Mouse (Mus musculus) testis, adult 2 months (tissue): Measurements from ENCODE around the gene Gstp2. TPM values are rescaled to one million over a fixed set of nuclear protein-coding genes. Genes with fewer than 3 reads are reported as not detected.

Source experiments
- H3K27ac ChIP-seq: fragments of 200-500 bp; 2 replicates; pipeline ENCODE4 v1.5.1; 2012; ENCODE audit warnings: low read depth, low read length; ENCODE audit not compliant: control insufficient read depth, insufficient read depth
- H3K27me3 ChIP-seq: fragments of 200-500 bp; 2 replicates; pipeline ENCODE4 v1.6.1; 2012; ENCODE audit warnings: mild to moderate bottlenecking, low read length, moderate library complexity; ENCODE audit not compliant: control insufficient read depth, insufficient read depth
- H3K36me3 ChIP-seq: fragments of 200-500 bp; 2 replicates; pipeline ENCODE4 v1.6.1; 2012; ENCODE audit warnings: mild to moderate bottlenecking, low read length; ENCODE audit not compliant: control insufficient read depth, insufficient read depth
- H3K4me1 ChIP-seq: fragments of 200-500 bp; 2 replicates; pipeline ENCODE4 v1.6.1; 2012; ENCODE audit warnings: low read length; ENCODE audit not compliant: control insufficient read depth, insufficient read depth
- H3K4me3 ChIP-seq: fragments of 200-500 bp; 2 replicates; pipeline ENCODE4 v1.5.1; 2012; ENCODE audit warnings: low read depth, mild to moderate bottlenecking, low read length, moderate library complexity, mixed read lengths; ENCODE audit not compliant: control insufficient read depth
- CTCF ChIP-seq: fragments of 200-500 bp; IDR thresholded peaks from 2 replicates; pipeline ENCODE4 v1.5.1; 2012; ENCODE audit warnings: low read depth, mild to moderate bottlenecking, inconsistent platforms, low read length, moderate library complexity; ENCODE audit not compliant: control insufficient read depth, insufficient read depth, insufficient replicate concordance
- POLR2A ChIP-seq: fragments of 200-500 bp; IDR thresholded peaks from 2 replicates; pipeline ENCODE4 v1.6.1; 2012; ENCODE audit warnings: low read depth, mild to moderate bottlenecking, inconsistent platforms, low read length, moderate library complexity; ENCODE audit not compliant: control insufficient read depth
- polyA plus RNA-seq: library from polyadenylated mRNA; depleted of rRNA; stranded (reverse); fragments of >200 nt; gene quantifications from 2 replicates; pipeline ENCODE4 v1.2.3, GENCODE M21; 2012; rRNA removed

Gene Gstp2
- polyA plus RNA-seq, 1 experiment: 1.5 TPM

DNA sequence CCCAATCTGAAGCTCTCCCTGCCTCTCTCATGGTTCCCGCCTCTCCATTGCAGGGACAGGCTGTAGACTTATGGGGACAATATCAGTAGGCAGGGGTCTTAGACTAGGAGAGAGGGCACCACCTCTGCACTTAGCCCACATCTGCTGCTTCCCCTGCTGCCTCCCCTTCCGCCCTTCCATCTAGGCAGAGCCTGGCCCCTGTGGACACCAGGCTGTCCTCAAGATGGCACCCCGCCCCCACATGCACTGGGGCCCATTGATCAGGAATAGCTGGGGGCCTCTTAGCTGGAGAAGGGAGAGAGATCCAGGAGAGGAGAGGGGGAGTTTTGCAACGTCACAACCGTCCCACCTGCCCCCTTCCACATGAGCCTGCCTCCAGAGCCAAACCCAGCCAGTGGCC is 53.4 kb downstream of the Gstp2 start, which contains the start of gene Tbx10:
Gene Tbx10, plus strand, starts transcription at position 337 of the 400 bp plus-strand sequence.
- no peak within 1 kb of the TSS for H3K4me3 ChIP-seq
- H3K36me3 ChIP-seq: no peaks in the 10 kb centered on the region
- H3K27me3 ChIP-seq: no peaks in the 10 kb centered on the region
- no peaks in the 10 kb centered on the region for H3K4me1 ChIP-seq
- H3K27ac ChIP-seq: no peak within 1 kb of the TSS
- no peak for TF ChIP-seq CTCF
- TF ChIP-seq POLR2A: no peak

DNA sequence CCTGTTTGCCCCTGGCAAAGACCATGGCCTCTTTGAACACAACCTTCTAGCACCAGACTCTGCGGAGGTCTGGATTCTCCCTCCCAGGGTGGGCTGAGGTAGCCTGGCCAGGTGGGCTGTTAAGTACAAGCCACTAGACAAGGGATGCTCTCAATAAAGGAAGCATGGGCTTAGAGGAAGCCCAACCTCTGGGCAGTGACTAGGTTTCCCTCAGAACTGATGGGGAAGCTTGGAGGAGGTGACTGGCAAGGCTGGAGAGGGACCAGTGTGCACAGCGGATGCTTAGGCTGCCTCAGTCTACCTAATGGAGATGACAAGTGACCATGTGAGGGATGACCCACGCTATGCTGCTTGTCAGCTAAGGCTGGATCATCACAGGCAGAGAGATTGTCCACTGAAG is 53.9 kb downstream of the Gstp2 start:
- H3K27ac ChIP-seq: no peak overlapping the region
- H3K4me3 ChIP-seq: no peak overlapping the region
- H3K27me3 ChIP-seq: no peaks in the 10 kb centered on the region
- TF ChIP-seq POLR2A: no peak
- no peaks in the 10 kb centered on the region for H3K36me3 ChIP-seq
- H3K4me1 ChIP-seq: peaks cover 2% of the 10 kb centered on the region; the same call in 1 of the 2 replicates

DNA sequence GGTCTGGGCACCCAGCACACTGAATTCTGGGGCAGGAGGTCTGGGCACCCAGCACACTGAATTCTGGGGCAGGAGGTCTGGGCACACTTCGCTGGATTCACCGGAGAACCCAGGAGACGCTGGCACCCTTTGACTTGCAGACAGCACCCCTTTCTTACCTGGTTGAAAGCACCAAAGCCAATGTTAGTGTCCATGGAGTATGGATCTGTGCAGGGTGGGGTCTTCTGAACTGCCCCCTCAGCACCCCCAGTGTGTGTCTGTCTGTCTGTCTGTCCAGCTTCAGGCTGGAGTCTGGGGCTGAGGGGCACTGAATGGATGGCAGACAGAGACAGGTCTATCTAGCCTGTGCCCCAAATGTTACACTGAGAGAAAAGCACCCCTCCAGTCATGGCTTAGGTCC is 54.3 kb downstream of the Gstp2 start:
- Histone ChIP-seq H3K27me3 (no peaks in the 10 kb centered on the region), H3K4me3 (no peak overlapping the region), H3K27ac (no peak overlapping the region), H3K36me3 (no peaks in the 10 kb centered on the region), H3K4me1 (peaks cover 2% of the 10 kb centered on the region; the same call in 1 of the 2 replicates)
- TF ChIP-seq POLR2A (no peak), CTCF (no peak)

DNA sequence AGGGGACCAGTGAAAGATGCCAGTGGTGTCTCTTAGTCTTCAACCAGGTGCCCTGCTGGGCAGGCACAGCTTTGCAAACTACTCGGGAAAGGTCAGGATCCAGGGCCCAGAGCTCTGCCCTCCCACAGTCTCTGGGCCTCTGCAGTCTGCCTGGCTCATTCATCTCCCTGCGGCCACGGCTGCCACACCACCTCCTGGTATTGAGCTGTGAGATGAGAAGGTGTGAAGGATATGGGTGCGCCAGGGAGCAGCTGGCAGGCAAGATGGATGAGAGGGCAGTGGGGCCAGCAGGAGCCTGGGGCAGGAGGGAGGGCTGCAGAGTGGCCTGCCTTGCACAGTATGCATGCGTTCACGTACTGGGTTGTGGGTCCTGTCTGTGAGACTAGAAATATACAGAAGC is 55.0 kb downstream of the Gstp2 start:
- H3K27ac ChIP-seq: no peak overlapping the region
- no peaks in the 10 kb centered on the region for H3K27me3 ChIP-seq
- no peak for TF ChIP-seq POLR2A
- no peak for TF ChIP-seq CTCF
- H3K4me3 ChIP-seq: no peak overlapping the region
- no peaks in the 10 kb centered on the region for H3K36me3 ChIP-seq
- H3K4me1 ChIP-seq: peaks cover 2% of the 10 kb centered on the region

Other genes with a start within 250 kb of the Gstp2 start
- gene Chka, start 194.2 kb downstream of the Gstp2 start, polyA plus RNA-seq: 85.7 and 90.2 TPM in 2 replicates
- gene Tcirg1, start 138.9 kb downstream of the Gstp2 start, polyA plus RNA-seq: 11.2 and 11.4 TPM in 2 replicates
- 69.9 and 91.3 TPM in 2 replicates for gene Ndufs8, start 133.2 kb downstream of the Gstp2 start, polyA plus RNA-seq
- 48.2 and 52.4 TPM in 2 replicates for gene Aldh3b1, start 116.2 kb downstream of the Gstp2 start, polyA plus RNA-seq
- 6.6 and 8.0 TPM in 2 replicates for gene Unc93b1, start 110.8 kb downstream of the Gstp2 start, polyA plus RNA-seq
- gene Aldh3b3, start 87.4 kb downstream of the Gstp2 start, polyA plus RNA-seq: 2.9 and 3.2 TPM in 2 replicates
- 48.5 and 48.6 TPM in 2 replicates for gene Aldh3b2, start 73.7 kb downstream of the Gstp2 start, polyA plus RNA-seq
- 14.7 and 14.9 TPM in 2 replicates for gene Acy3, start 59.5 kb downstream of the Gstp2 start, polyA plus RNA-seq
- gene Tbx10, start 53.3 kb downstream of the Gstp2 start, polyA plus RNA-seq: 0.41 and 0.56 TPM in 2 replicates
- 0.99 and 2.4 TPM in 2 replicates for gene Nudt8, start 45.4 kb downstream of the Gstp2 start, polyA plus RNA-seq
- 0.48 TPM in 2 replicates for gene Gm49405, start 45.4 kb downstream of the Gstp2 start, polyA plus RNA-seq
- gene Doc2g, start 42.7 kb downstream of the Gstp2 start, polyA plus RNA-seq: 1.3 and 2.0 TPM in 2 replicates
- 145 and 173 TPM in 2 replicates for gene Ndufv1, start 33.2 kb downstream of the Gstp2 start, polyA plus RNA-seq
- gene Gstp1, start 8.0 kb downstream of the Gstp2 start, polyA plus RNA-seq: 88.6 and 94.9 TPM in 2 replicates
- not detected in 2 replicates for gene Gstp3, start 13.5 kb upstream of the Gstp2 start, polyA plus RNA-seq
- not detected in 2 replicates for gene Cabp2, start 35.6 kb upstream of the Gstp2 start, polyA plus RNA-seq
- 31.5 and 31.7 TPM in 2 replicates for gene Cdk2ap2, start 51.2 kb upstream of the Gstp2 start, polyA plus RNA-seq
- gene Pitpnm1, start 54.0 kb upstream of the Gstp2 start, polyA plus RNA-seq: 31.9 and 42.8 TPM in 2 replicates
- 21.0 and 23.5 TPM in 2 replicates for gene Aip, start 79.8 kb upstream of the Gstp2 start, polyA plus RNA-seq
- 0.02 TPM in 1 of 2 replicates, not detected in the other for gene Gpr152, start 93.8 kb upstream of the Gstp2 start, polyA plus RNA-seq
- gene Cabp4, start 98.0 kb upstream of the Gstp2 start, polyA plus RNA-seq: 0.16 and 0.29 TPM in 2 replicates
- gene Coro1b, start 102.6 kb upstream of the Gstp2 start, polyA plus RNA-seq: 87.3 and 97.2 TPM in 2 replicates
- 0.65 and 1.0 TPM in 2 replicates for gene Ptprcap, start 107.6 kb upstream of the Gstp2 start, polyA plus RNA-seq
- gene Rps6kb2, start 117.3 kb upstream of the Gstp2 start, polyA plus RNA-seq: 10.9 and 11.1 TPM in 2 replicates
- gene Carns1, start 129.5 kb upstream of the Gstp2 start, polyA plus RNA-seq: 2.5 and 2.7 TPM in 2 replicates
- 0.98 and 1.3 TPM in 2 replicates for gene Tbc1d10c, start 145.3 kb upstream of the Gstp2 start, polyA plus RNA-seq
- 48.8 and 49.8 TPM in 2 replicates for gene Ppp1ca, start 146.0 kb upstream of the Gstp2 start, polyA plus RNA-seq
- 9.0 and 9.2 TPM in 2 replicates for gene Rad9a, start 155.6 kb upstream of the Gstp2 start, polyA plus RNA-seq
- 2.0 and 3.1 TPM in 2 replicates for gene Clcf1, start 168.2 kb upstream of the Gstp2 start, polyA plus RNA-seq
- gene AC109138.7, start 168.3 kb upstream of the Gstp2 start, polyA plus RNA-seq: 1.2 and 3.0 TPM in 2 replicates
- 16.3 and 19.4 TPM in 2 replicates for gene Pold4, start 185.9 kb upstream of the Gstp2 start, polyA plus RNA-seq
- gene Ssh3, start 223.2 kb upstream of the Gstp2 start, polyA plus RNA-seq: 6.3 and 7.1 TPM in 2 replicates
- 4.3 and 6.1 TPM in 2 replicates for gene Ankrd13d, start 237.1 kb upstream of the Gstp2 start, polyA plus RNA-seq